Mouse (Mus musculus): Measurements from ENCODE around the gene Gm19935. TPM values are rescaled to one million over a fixed set of nuclear protein-coding genes. Genes with fewer than 3 reads are reported as not detected.

Gene Gm19935
- polyA plus RNA-seq, 1 experiment, result not detected

Other genes starting within 250 kb of the Gm19935 start
- 29.6 TPM for gene Chd9, start 11.0 kb upstream of the Gm19935 start, polyA plus RNA-seq (2012; fragmentation: generic; extraction: Trizol)

All from myocyte (in vitro differentiated cells).